Mouse (Mus musculus) CH12.LX (cell line): ENCODE results near the gene Tub. TPM values are rescaled to one million over a fixed set of nuclear protein-coding genes. Genes with fewer than 3 reads are reported as not detected.

Experiments
- DNase-seq: peaks from one replicate; pipeline ENCODE4 v3.0.0-alpha.2; 2013; ENCODE audit errors: extremely low read depth
- H3K27ac ChIP-seq: 2 replicates; pipeline ENCODE4 v1.5.1; 2012; ENCODE audit warnings: low read depth, mild to moderate bottlenecking, control low read depth, moderate library complexity; ENCODE audit not compliant: insufficient read depth
- H3K27me3 ChIP-seq: replicated peaks from 2 replicates; pipeline ENCODE3; 2012; ENCODE audit warnings: inconsistent platforms
- H3K36me3 ChIP-seq, 2 experiments: replicated peaks in 1 of 2; 2 replicates each; pipeline versions ENCODE3 to v1.6.1; 2012; ENCODE audit warnings: inconsistent platforms in 1 of 2, low read length in 1 of 2, mild to moderate bottlenecking in 1 of 2, mixed read lengths in 1 of 2, moderate library complexity in 1 of 2; ENCODE audit not compliant: control insufficient read depth in 1 of 2, insufficient read depth in 1 of 2
- H3K4me1 ChIP-seq, 2 experiments: 2 replicates each; pipeline ENCODE4 v1.6.1; 2012; ENCODE audit warnings: inconsistent platforms in 1 of 2, moderate library complexity in 1 of 2; ENCODE audit not compliant: insufficient read depth in 2 of 2, control insufficient read depth in 1 of 2
- H3K4me2 ChIP-seq: 2 replicates; pipeline ENCODE4 v1.6.1; 2012; ENCODE audit warnings: low read depth, mild to moderate bottlenecking, control low read depth; ENCODE audit not compliant: poor library complexity, insufficient read depth, severe bottlenecking
- H3K4me3 ChIP-seq, 3 experiments: fragments of 150-350 bp in 1 of 3; sonication (generic) in 1 of 3; replicated peaks in 1 of 3; 2 replicates each; pipeline versions ENCODE3 to v1.5.1; 2011 to 2012; ENCODE audit warnings: low read depth in 2 of 3, low read length in 2 of 3, mild to moderate bottlenecking in 2 of 3, moderate library complexity in 2 of 3, control low read depth in 1 of 3, improper control_type of control experiment in 1 of 3, inconsistent platforms in 1 of 3, mixed read lengths in 1 of 3; ENCODE audit not compliant: poor library complexity in 1 of 3
- H3K79me2 ChIP-seq: replicated peaks from 2 replicates; pipeline ENCODE4 v1.6.1; 2012; ENCODE audit warnings: mild to moderate bottlenecking, moderate library complexity; ENCODE audit not compliant: control insufficient read depth, poor library complexity, insufficient read depth, severe bottlenecking; ENCODE audit errors: extremely low read depth
- H3K9ac ChIP-seq: 2 replicates; pipeline ENCODE4 v1.6.1; 2012; ENCODE audit warnings: low read depth, mild to moderate bottlenecking, control low read depth, moderate library complexity; ENCODE audit not compliant: insufficient read depth
- H3K9me3 ChIP-seq: replicated peaks from 2 replicates; pipeline ENCODE3; 2012; ENCODE audit warnings: low read length, inconsistent platforms, mixed read lengths
- BHLHE40 ChIP-seq: IDR thresholded peaks from 2 replicates; pipeline ENCODE4 v1.6.1; 2011; ENCODE audit warnings: mild to moderate bottlenecking, low read depth, low read length, improper control_type of control experiment
- CHD2 ChIP-seq: IDR thresholded peaks from 2 replicates; pipeline ENCODE4 v1.6.1; 2011; ENCODE audit warnings: low read length, improper control_type of control experiment
- EP300 ChIP-seq: IDR thresholded peaks from 2 replicates; pipeline ENCODE4 v1.6.1; 2011; ENCODE audit warnings: low read length, improper control_type of control experiment
- GABPA ChIP-seq: IDR thresholded peaks from 2 replicates; pipeline ENCODE4 v1.6.1; 2012; ENCODE audit warnings: low read depth, low read length, improper control_type of control experiment, inconsistent platforms; ENCODE audit not compliant: insufficient replicate concordance
- JUN ChIP-seq: IDR thresholded peaks from 2 replicates; pipeline ENCODE4 v1.6.1; 2011; ENCODE audit warnings: low read depth, mild to moderate bottlenecking, low read length, improper control_type of control experiment, moderate library complexity; ENCODE audit not compliant: insufficient read depth
- KAT2A ChIP-seq: IDR thresholded peaks from 2 replicates; pipeline ENCODE4 v1.6.1; 2012; ENCODE audit warnings: low read length, improper control_type of control experiment, inconsistent platforms; ENCODE audit not compliant: insufficient replicate concordance
- MAFK ChIP-seq: IDR thresholded peaks from 2 replicates; pipeline ENCODE4 v1.6.1; 2011; ENCODE audit warnings: low read length, improper control_type of control experiment; ENCODE audit not compliant: insufficient replicate concordance
- MAZ ChIP-seq: IDR thresholded peaks from 2 replicates; pipeline ENCODE4 v1.6.1; 2012; ENCODE audit warnings: low read depth, mild to moderate bottlenecking, inconsistent platforms, low read length, improper control_type of control experiment, moderate library complexity
- MXI1 ChIP-seq: IDR thresholded peaks from 2 replicates; pipeline ENCODE4 v1.6.1; 2011; ENCODE audit warnings: mild to moderate bottlenecking, low read depth, low read length, improper control_type of control experiment
- NELFE ChIP-seq: IDR thresholded peaks from 2 replicates; pipeline ENCODE4 v1.6.1; 2011; ENCODE audit warnings: low read depth, low read length, improper control_type of control experiment
- NRF1 ChIP-seq: IDR thresholded peaks from 2 replicates; pipeline ENCODE4 v1.6.1; 2014; ENCODE audit warnings: low read depth, mild to moderate bottlenecking, inconsistent platforms, low read length, improper control_type of control experiment, moderate library complexity
- PAX5 ChIP-seq: IDR thresholded peaks from 2 replicates; pipeline ENCODE4 v1.6.1; 2012; ENCODE audit warnings: low read length, inconsistent platforms, mixed read lengths
- POLR2A ChIP-seq: IDR thresholded peaks from 2 replicates; pipeline ENCODE4 v1.6.1; 2011; ENCODE audit warnings: low read depth, mild to moderate bottlenecking, improper control_type of control experiment, low read length
- POLR2AphosphoS2 ChIP-seq: IDR thresholded peaks from 2 replicates; pipeline ENCODE4 v1.6.1; 2011; ENCODE audit warnings: low read depth, low read length, improper control_type of control experiment
- RAD21 ChIP-seq: IDR thresholded peaks from 2 replicates; pipeline ENCODE4 v1.6.1; 2011; ENCODE audit warnings: low read depth, mild to moderate bottlenecking, low read length, improper control_type of control experiment, moderate library complexity
- RCOR1 ChIP-seq: conservative IDR thresholded peaks from 2 replicates; pipeline ENCODE4 v1.6.1; 2012; ENCODE audit warnings: low read depth, mild to moderate bottlenecking, inconsistent platforms, low read length, improper control_type of control experiment
- SMC3 ChIP-seq: IDR thresholded peaks from 2 replicates; pipeline ENCODE4 v1.6.1; 2011; ENCODE audit warnings: low read depth, low read length, improper control_type of control experiment
- TBP ChIP-seq: conservative IDR thresholded peaks from 2 replicates; pipeline ENCODE4 v1.6.1; 2011; ENCODE audit warnings: low read depth, low read length, improper control_type of control experiment
- UBTF ChIP-seq: IDR thresholded peaks from 2 replicates; pipeline ENCODE4 v1.6.1; 2012; ENCODE audit warnings: low read depth, mild to moderate bottlenecking, inconsistent platforms, low read length, improper control_type of control experiment, moderate library complexity
- USF2 ChIP-seq: conservative IDR thresholded peaks from 2 replicates; pipeline ENCODE4 v1.6.1; 2011; ENCODE audit warnings: low read depth, low read length, improper control_type of control experiment
- ZC3H11A ChIP-seq: IDR thresholded peaks from 2 replicates; pipeline ENCODE4 v1.6.1; 2012; ENCODE audit warnings: low read depth, mild to moderate bottlenecking, inconsistent platforms, low read length, improper control_type of control experiment
- ZMIZ1 ChIP-seq: IDR thresholded peaks from 2 replicates; pipeline ENCODE4 v1.6.1; 2012; ENCODE audit warnings: low read depth, mild to moderate bottlenecking, inconsistent platforms, low read length, improper control_type of control experiment
- dilution Hi-C: fragments of 300-500 bp; cut with MboI; formaldehyde crosslinking; loops from 2 replicates; pipeline ENCODE4 v1.14.3; 2020; ENCODE audit warnings: low sequenced_read_pairs; ENCODE audit not compliant: extremely low pct_unique_long_range_greater_than_20kb, extremely low pct_ligation_motif_present
- in situ Hi-C: fragments of 300-500 bp; cut with MboI; formaldehyde crosslinking; loops from 3 replicates; pipeline ENCODE4 v1.14.3; 2019; ENCODE audit warnings: low sequenced_read_pairs, low pct_ligation_motif_present, low pct_unique_long_range_greater_than_20kb, mixed read lengths
- polyA plus RNA-seq: library from polyadenylated mRNA; unstranded; fragments of >175 nt; gene quantifications from 2 replicates; pipeline ENCODE4 v1.2.1, GENCODE M21; 2012; ENCODE audit warnings: low read depth; ENCODE audit not compliant: insufficient read length
- total RNA-seq, 2 experiments: library from RNA; depleted of rRNA; stranded (reverse); fragments of 300-350 nt in 1 of 2; fragments of >200 nt in 1 of 2; gene quantifications; 2 replicates each; pipeline ENCODE4 v1.2.3; 2012 to 2014

Tub gene
- total and polyA plus RNA-seq, 3 experiments = 0.13 TPM; not detected in 2

- no peaks in the 10 kb centered on the region for H3K79me2 ChIP-seq
- in situ Hi-C loops = no loop called here
- dilution Hi-C loops = no loop called here
- no peak overlapping the region for H3K9ac ChIP-seq
- no peak overlapping the region for H3K4me2 ChIP-seq
- TF ChIP-seq MXI1 (no peak), JUN (no peak), RCOR1 (no peak), UBTF (no peak), NELFE (no peak), TBP (no peak), MAZ (no peak), NRF1 (no peak), KAT2A (no peak), ZMIZ1 (no peak), GABPA (no peak), USF2 (no peak), MAFK (no peak), CHD2 (no peak), RAD21 (no peak), PAX5 (no peak), SMC3 (no peak), ZC3H11A (no peak), BHLHE40 (no peak), POLR2AphosphoS2 (no peak)
- no peak overlapping the region for H3K27ac ChIP-seq
- peaks cover 50% of the 10 kb centered on the region for H3K27me3 ChIP-seq
- no peaks in the 10 kb centered on the region for H3K4me1 ChIP-seq
- H3K9me3 ChIP-seq = no peaks in the 10 kb centered on the region
- DNase-seq = no peak
- no peak overlapping the region for H3K4me3 ChIP-seq
- no peaks in the 10 kb centered on the region for H3K36me3 ChIP-seq
Measured at GRCm38 (mm10) chr7:109039445-109039844, 89.3 kb downstream of the Tub start.

GRCm38 (mm10) chr7:109045876-109046275 is 95.7 kb downstream of the Tub start:
- Histone ChIP-seq H3K27ac (no peak overlapping the region), H3K36me3 (no peaks in the 10 kb centered on the region), H3K9ac (no peak overlapping the region), H3K4me3 (no peak overlapping the region), H3K79me2 (no peaks in the 10 kb centered on the region), H3K27me3 (peaks cover 43% of the 10 kb centered on the region), H3K9me3 (no peaks in the 10 kb centered on the region), H3K4me1 (no peaks in the 10 kb centered on the region), H3K4me2 (no peak overlapping the region)
- DNase-seq = no peak
- dilution Hi-C loops = no loop called here
- no peak for TF ChIP-seq MAZ
- no peak for TF ChIP-seq POLR2A
- no peak for TF ChIP-seq CHD2
- no peak for TF ChIP-seq EP300
- no peak for TF ChIP-seq TBP
- in situ Hi-C loops = no loop called here
